Mouse (Mus musculus) MEL (cell line): Measurements from ENCODE around the gene Pum1.

Source experiments
- CTCF ChIP-seq, 3 experiments: IDR thresholded peaks in 2 of 3; conservative IDR thresholded peaks in 1 of 3; 2 replicates each; pipeline ENCODE4 v1.5.1; 2011 to 2012; ENCODE audit warnings: low read length in 3 of 3, low read depth in 2 of 3, mild to moderate bottlenecking in 2 of 3, improper control_type of control experiment in 1 of 3, inconsistent platforms in 1 of 3, mixed read lengths in 1 of 3, moderate library complexity in 1 of 3; ENCODE audit not compliant: control insufficient read depth in 1 of 3, insufficient read depth in 1 of 3, poor library complexity in 1 of 3, severe bottlenecking in 1 of 3
- E2F4 ChIP-seq: IDR thresholded peaks from 2 replicates; pipeline ENCODE4 v1.6.1; 2011; ENCODE audit warnings: low read depth, low read length, improper control_type of control experiment, borderline replicate concordance
- EP300 ChIP-seq, 2 experiments: IDR thresholded peaks; 2 replicates each; pipeline ENCODE4 v1.6.1; 2011; ENCODE audit warnings: improper control_type of control experiment in 2 of 2, low read length in 2 of 2, low read depth in 1 of 2, mild to moderate bottlenecking in 1 of 2
- GATA1 ChIP-seq: IDR thresholded peaks from 2 replicates; pipeline ENCODE4 v1.6.1; 2011; ENCODE audit warnings: low read depth, low read length, improper control_type of control experiment
- HCFC1 ChIP-seq: IDR thresholded peaks from 2 replicates; pipeline ENCODE4 v1.6.1; 2012; ENCODE audit warnings: low read depth, mild to moderate bottlenecking, inconsistent platforms, low read length, improper control_type of control experiment, moderate library complexity
- MAFK ChIP-seq: IDR thresholded peaks from 2 replicates; pipeline ENCODE4 v1.6.1; 2011; ENCODE audit warnings: low read depth, mild to moderate bottlenecking, low read length, improper control_type of control experiment, borderline replicate concordance
- NELFE ChIP-seq: IDR thresholded peaks from 2 replicates; pipeline ENCODE4 v1.6.1; 2011; ENCODE audit warnings: low read depth, low read length, improper control_type of control experiment
- POLR2A ChIP-seq, 2 experiments: IDR thresholded peaks; 2 replicates each; pipeline ENCODE4 v1.6.1; 2011 to 2012; ENCODE audit warnings: low read length in 2 of 2, mild to moderate bottlenecking in 2 of 2, control low read depth in 1 of 2, improper control_type of control experiment in 1 of 2, low read depth in 1 of 2, moderate library complexity in 1 of 2; ENCODE audit not compliant: control insufficient read depth in 1 of 2, insufficient read depth in 1 of 2, poor library complexity in 1 of 2
- RCOR1 ChIP-seq: IDR thresholded peaks from 2 replicates; pipeline ENCODE4 v1.6.1; 2012; ENCODE audit warnings: low read depth, mild to moderate bottlenecking, inconsistent platforms, low read length, improper control_type of control experiment
- SIN3A ChIP-seq: IDR thresholded peaks from 2 replicates; pipeline ENCODE4 v1.6.1; 2012; ENCODE audit warnings: low read length, improper control_type of control experiment, inconsistent platforms
- TAL1 ChIP-seq: IDR thresholded peaks from 2 replicates; pipeline ENCODE4 v1.6.1; 2012; ENCODE audit warnings: mild to moderate bottlenecking, inconsistent platforms, low read length, moderate library complexity, mixed read lengths
- ZMIZ1 ChIP-seq: IDR thresholded peaks from 2 replicates; pipeline ENCODE4 v1.6.1; 2012; ENCODE audit warnings: low read depth, mild to moderate bottlenecking, inconsistent platforms, low read length, improper control_type of control experiment, moderate library complexity
- ZNF384 ChIP-seq: IDR thresholded peaks from 2 replicates; pipeline ENCODE4 v1.6.1; 2012; ENCODE audit warnings: low read depth, mild to moderate bottlenecking, inconsistent platforms, low read length, improper control_type of control experiment

GRCm38 (mm10) chr4:130660106-130660505 lies 3.0 kb upstream of the Pum1 start:
- TF ChIP-seq GATA1 (no peak), NELFE (no peak), POLR2A (IDR thresholded peaks at IDR 0.05; ENCODE audit: control insufficient read depth in 1 of 2, insufficient read depth in 1 of 2, low read depth in 1 of 2, low read length in 2 of 2, poor library complexity in 1 of 2) (no peak), MAFK (no peak), E2F4 (no peak), SIN3A (no peak), EP300 (IDR thresholded peaks at IDR 0.05; ENCODE audit: low read depth in 1 of 2, low read length in 2 of 2) (no peak), RCOR1 (no peak), ZNF384 (no peak), TAL1 (no peak), CTCF (IDR thresholded peaks at IDR 0.05 in 2 of 3, conservative IDR thresholded peaks at IDR 0.05 in 1 of 3; ENCODE audit: control insufficient read depth in 1 of 3, insufficient read depth in 1 of 3, low read depth in 2 of 3, low read length in 3 of 3, poor library complexity in 1 of 3, severe bottlenecking in 1 of 3) (no peak), ZMIZ1 (no peak), HCFC1 (no peak)
